Mouse (Mus musculus): Measurements from ENCODE around the gene Gm2042. TPM values are rescaled to one million over a fixed set of nuclear protein-coding genes. Genes with fewer than 3 reads are reported as not detected.
"Not testable (repeated sequence)": the region's sequence is repeated elsewhere in the genome, so short reads cannot be mapped to it uniquely, and the experiment has no call there.

Gene Gm2042
- not detected in 2 replicates for polyA plus RNA-seq (2014; fragmentation: Nextera tagmentation; extraction: Ambion mirVana)

DNA sequence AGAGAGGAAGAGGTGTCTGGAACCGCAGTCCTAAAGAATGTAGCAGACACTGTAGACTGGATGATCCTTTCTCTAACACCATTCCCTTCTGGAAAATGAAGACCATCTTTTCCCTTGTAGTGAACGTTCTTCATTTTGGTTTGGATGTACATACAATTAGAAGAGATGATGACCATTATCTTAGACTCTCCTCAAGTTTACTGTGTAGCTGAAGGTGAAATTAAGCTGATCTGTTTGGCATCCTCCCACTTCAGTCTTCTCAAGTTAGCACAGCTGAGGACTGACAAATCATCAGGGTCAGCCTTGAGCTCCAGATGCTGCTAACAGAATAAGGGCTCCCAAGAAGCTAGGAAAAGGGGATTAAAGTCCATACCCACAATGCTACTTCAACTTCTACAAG lies at the start of gene Gm2042:
TSS of gene Gm2042 (plus strand) at position 301 of the 400 bp plus-strand sequence.
- not testable (repeated sequence) for H3K4me1 ChIP-seq (ENCODE audit: control insufficient read depth, insufficient read depth, low read length); H3K36me3 ChIP-seq (ENCODE audit: control insufficient read depth, insufficient read depth, low read length); H3K9ac ChIP-seq (replicated peaks; ENCODE audit: low read depth, low read length); H3K4me3 ChIP-seq (ENCODE audit: low read depth, low read length); H3K9me3 ChIP-seq (ENCODE audit: control insufficient read depth, low read length); H3K27me3 ChIP-seq (ENCODE audit: control insufficient read depth, insufficient read depth, low read length); H3K27ac ChIP-seq (ENCODE audit: low read depth, low read length); H3K4me2 ChIP-seq (ENCODE audit: low read depth, low read length); ATAC-seq (ENCODE audit: low read depth)
- 83% methylated on average over 2 of the region's 2 CpGs for WGBS

DNA sequence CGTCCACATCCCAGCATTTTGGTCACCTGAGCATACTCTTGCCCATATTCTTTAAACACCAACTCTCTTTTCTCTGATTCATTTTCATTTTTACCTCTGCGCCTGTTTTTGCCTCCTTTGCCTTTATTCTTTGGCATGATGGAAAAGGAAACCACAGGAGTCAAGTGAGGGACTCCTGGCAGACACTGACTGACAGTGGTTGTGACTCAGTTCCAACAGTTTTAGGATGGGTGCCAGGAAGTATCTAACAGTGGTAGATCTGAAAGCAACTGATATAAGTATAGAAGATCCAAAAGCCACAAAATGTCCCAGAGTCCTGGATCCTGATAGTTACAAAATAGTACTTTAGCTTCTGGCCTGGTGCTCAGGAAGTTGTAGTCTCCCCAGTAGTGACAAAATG lies 34.2 kb upstream of the Gm2042 start, which contains the start of gene Gm2035:
TSS of gene Gm2035 (minus strand) at position 137 of the 400 bp plus-strand sequence.
- H3K9ac ChIP-seq (replicated peaks; ENCODE audit: low read depth, low read length); H3K9me3 ChIP-seq (ENCODE audit: control insufficient read depth, low read length); H3K36me3 ChIP-seq (ENCODE audit: control insufficient read depth, insufficient read depth, low read length); ATAC-seq (ENCODE audit: low read depth); H3K27me3 ChIP-seq (ENCODE audit: control insufficient read depth, insufficient read depth, low read length); H3K4me2 ChIP-seq (ENCODE audit: low read depth, low read length); H3K4me3 ChIP-seq (ENCODE audit: low read depth, low read length); H3K4me1 ChIP-seq (ENCODE audit: control insufficient read depth, insufficient read depth, low read length); H3K27ac ChIP-seq (ENCODE audit: low read depth, low read length): not testable (repeated sequence)
- 91% methylated on average over 2 of the region's 2 CpGs for WGBS

- H3K9me3 ChIP-seq (ENCODE audit: control insufficient read depth, low read length); H3K4me1 ChIP-seq (ENCODE audit: control insufficient read depth, insufficient read depth, low read length); H3K27me3 ChIP-seq (ENCODE audit: control insufficient read depth, insufficient read depth, low read length); ATAC-seq (ENCODE audit: low read depth); H3K4me2 ChIP-seq (ENCODE audit: low read depth, low read length); H3K27ac ChIP-seq (ENCODE audit: low read depth, low read length); H3K36me3 ChIP-seq (ENCODE audit: control insufficient read depth, insufficient read depth, low read length); H3K9ac ChIP-seq (replicated peaks; ENCODE audit: low read depth, low read length); H3K4me3 ChIP-seq (ENCODE audit: low read depth, low read length): not testable (repeated sequence)
Observed at GRCm38 (mm10) chr12:87984000-87984399, 30.1 kb downstream of the Gm2042 start.

GRCm38 (mm10) chr12:88004118-88004517 lies 50.2 kb downstream of the Gm2042 start:
- H3K4me1 ChIP-seq (ENCODE audit: control insufficient read depth, insufficient read depth, low read length); H3K4me3 ChIP-seq (ENCODE audit: low read depth, low read length); H3K27me3 ChIP-seq (ENCODE audit: control insufficient read depth, insufficient read depth, low read length); H3K9ac ChIP-seq (replicated peaks; ENCODE audit: low read depth, low read length); H3K4me2 ChIP-seq (ENCODE audit: low read depth, low read length); H3K9me3 ChIP-seq (ENCODE audit: control insufficient read depth, low read length); H3K36me3 ChIP-seq (ENCODE audit: control insufficient read depth, insufficient read depth, low read length); H3K27ac ChIP-seq (ENCODE audit: low read depth, low read length); ATAC-seq (ENCODE audit: low read depth): not testable (repeated sequence)
- 78% methylated on average over 3 of the region's 3 CpGs for WGBS

Other genes starting within 250 kb of the Gm2042 start
- gene Gm21319, start 178.3 kb upstream of the Gm2042 start, polyA plus RNA-seq (2014; fragmentation: Nextera tagmentation; extraction: Ambion mirVana) = not detected in 2 replicates
- not detected in 2 replicates for gene Gm21936, start 158.6 kb upstream of the Gm2042 start, polyA plus RNA-seq (2014; fragmentation: Nextera tagmentation; extraction: Ambion mirVana)
- gene BB287469, start 137.5 kb upstream of the Gm2042 start, polyA plus RNA-seq (2014; fragmentation: Nextera tagmentation; extraction: Ambion mirVana) = not detected in 2 replicates
- not detected in 2 replicates for gene Gm2001, start 111.7 kb upstream of the Gm2042 start, polyA plus RNA-seq (2014; fragmentation: Nextera tagmentation; extraction: Ambion mirVana)
- gene Gm2016, start 80.0 kb upstream of the Gm2042 start, polyA plus RNA-seq (2014; fragmentation: Nextera tagmentation; extraction: Ambion mirVana) = not detected in 2 replicates
- not detected in 2 replicates for gene Gm2022, start 58.7 kb upstream of the Gm2042 start, polyA plus RNA-seq (2014; fragmentation: Nextera tagmentation; extraction: Ambion mirVana)
- gene Gm2035, start 34.2 kb upstream of the Gm2042 start, polyA plus RNA-seq (2014; fragmentation: Nextera tagmentation; extraction: Ambion mirVana) = not detected in 2 replicates
- not detected in 2 replicates for gene Gm2075, start 57.8 kb downstream of the Gm2042 start, polyA plus RNA-seq (2014; fragmentation: Nextera tagmentation; extraction: Ambion mirVana)
- gene Gm6803, start 64.7 kb downstream of the Gm2042 start, polyA plus RNA-seq (2014; fragmentation: Nextera tagmentation; extraction: Ambion mirVana) = not detected in 2 replicates
- gene Gm2056, start 72.9 kb downstream of the Gm2042 start, polyA plus RNA-seq (2014; fragmentation: Nextera tagmentation; extraction: Ambion mirVana) = not detected in 2 replicates
- not detected in 2 replicates for gene Gm16368, start 129.6 kb downstream of the Gm2042 start, polyA plus RNA-seq (2014; fragmentation: Nextera tagmentation; extraction: Ambion mirVana)
- gene Gm10436, start 228.0 kb downstream of the Gm2042 start, polyA plus RNA-seq (2014; fragmentation: Nextera tagmentation; extraction: Ambion mirVana) = not detected in 2 replicates

All from neural tube, embryonic 14.5 days (tissue).